Mouse (Mus musculus) midbrain, embryonic 10.5 days (tissue): ENCODE results near the gene Plod3. TPM values are rescaled to one million over a fixed set of nuclear protein-coding genes. Genes with fewer than 3 reads are reported as not detected.
A peak's percentile ranks its signal among the peaks of the same experiment; 100 is the strongest.
"Not testable (repeated sequence)": the region's sequence is repeated elsewhere in the genome, so short reads cannot be mapped to it uniquely, and the experiment has no call there.

Source experiments
- DNase-seq: peaks from one replicate; pipeline ENCODE4 v3.0.0-alpha.2; 2017; ENCODE audit warnings: low spot score
- H3K27ac ChIP-seq: fragments of 300-500 bp; sonication (generic); replicated peaks from 2 replicates; pipeline ENCODE4 v1.5.1; 2016; ENCODE audit warnings: mild to moderate bottlenecking
- H3K27me3 ChIP-seq: fragments of 300-500 bp; sonication (generic); 2 replicates; pipeline ENCODE4 v1.6.1; 2016; ENCODE audit warnings: low read depth, mild to moderate bottlenecking; ENCODE audit not compliant: poor library complexity, severe bottlenecking
- H3K36me3 ChIP-seq: fragments of 300-500 bp; sonication (generic); 2 replicates; pipeline ENCODE4 v1.6.1; 2016; ENCODE audit warnings: mild to moderate bottlenecking, moderate library complexity
- H3K4me1 ChIP-seq: fragments of 300-500 bp; sonication (generic); 2 replicates; pipeline ENCODE4 v1.6.1; 2016
- H3K4me3 ChIP-seq: fragments of 300-500 bp; sonication (generic); 2 replicates; pipeline ENCODE4 v1.5.1; 2016; ENCODE audit warnings: mild to moderate bottlenecking, moderate library complexity
- H3K9me3 ChIP-seq: fragments of 300-500 bp; sonication (generic); replicated peaks from 2 replicates; pipeline ENCODE4 v1.6.1; 2016; ENCODE audit warnings: mild to moderate bottlenecking
- WGBS: fragments of 180-500 bp; shearing (Covaris S2); methylation state at CpG from one replicate; pipeline ENCODE4 v1.1.7; 2016; 5-methylcytosine and 5-hydroxymethylcytosine counted together
- polyA plus RNA-seq: library from polyadenylated mRNA; unstranded; fragments of >200 nt; fragmentation: Nextera tagmentation; extraction: Ambion mirVana; gene quantifications from 2 replicates; pipeline ENCODE4 v1.2.1, GENCODE M21; 2016

The Plod3 gene
- polyA plus RNA-seq = 40.8 and 43.2 TPM in 2 replicates

- Histone ChIP-seq H3K4me3 (peak within 1 kb of the TSS; percentile 90), H3K36me3 (peaks cover 44% of the 10 kb centered on the region), H3K4me1 (peaks cover 25% of the 10 kb centered on the region), H3K9me3 (no peaks in the 10 kb centered on the region), H3K27me3 (no peaks in the 10 kb centered on the region), H3K27ac (peak within 1 kb of the TSS; percentile 99)
- under 1% methylated on average over 26 of the region's 26 CpGs for WGBS
- DNase-seq = peak; percentile 97
Measured at GRCm38 (mm10) chr5:136986695-136987137, at the start of gene Plod3. Gene Plod3, plus strand, starts transcription at chr5:136987019.

GRCm38 (mm10) chr5:136937621-136938020 lies 49.2 kb upstream of the Plod3 start:
- Histone ChIP-seq H3K4me3 (no peak overlapping the region), H3K4me1 (no peaks in the 10 kb centered on the region), H3K27me3 (no peaks in the 10 kb centered on the region), H3K36me3 (no peaks in the 10 kb centered on the region), H3K9me3 (no peaks in the 10 kb centered on the region), H3K27ac (no peak overlapping the region)
- no peak for DNase-seq
- 90% methylated on average over 5 of the region's 5 CpGs for WGBS

- DNase-seq = no peak
- H3K27ac ChIP-seq = no peak overlapping the region
- peaks cover 6% of the 10 kb centered on the region; the same call in 1 of the 2 replicates for H3K4me1 ChIP-seq
- no peaks in the 10 kb centered on the region for H3K27me3 ChIP-seq
- H3K4me3 ChIP-seq = no peak overlapping the region
- H3K9me3 ChIP-seq = no peaks in the 10 kb centered on the region
- WGBS = 67% methylated on average over 7 of the region's 7 CpGs
- H3K36me3 ChIP-seq = no peaks in the 10 kb centered on the region
Measured at GRCm38 (mm10) chr5:136939284-136939683, 47.5 kb upstream of the Plod3 start.

GRCm38 (mm10) chr5:136940029-136940428 lies 46.8 kb upstream of the Plod3 start:
- not testable (repeated sequence) for H3K36me3 ChIP-seq

GRCm38 (mm10) chr5:136940845-136941560 lies 45.8 kb upstream of the Plod3 start:
- Histone ChIP-seq H3K27ac (no peak overlapping the region), H3K36me3 (no peaks in the 10 kb centered on the region), H3K27me3 (no peaks in the 10 kb centered on the region), H3K4me1 (peaks cover 6% of the 10 kb centered on the region; the same call in 1 of the 2 replicates), H3K9me3 (no peaks in the 10 kb centered on the region), H3K4me3 (no peak overlapping the region)
- 91% methylated on average over 12 of the region's 12 CpGs for WGBS
- no peak for DNase-seq

More at GRCm38 (mm10) chr5:136940029-136940428, 46.8 kb upstream of the Plod3 start:
- H3K4me1 ChIP-seq, H3K27ac ChIP-seq, H3K4me3 ChIP-seq, DNase-seq, H3K9me3 ChIP-seq, H3K27me3 ChIP-seq: not testable (repeated sequence)
- 87% methylated on average over 6 of the region's 6 CpGs for WGBS

- no peak overlapping the region for H3K27ac ChIP-seq
- no peak overlapping the region for H3K4me3 ChIP-seq
- peaks cover 6% of the 10 kb centered on the region; the same call in 1 of the 2 replicates for H3K4me1 ChIP-seq
- DNase-seq = no peak
- no peaks in the 10 kb centered on the region for H3K36me3 ChIP-seq
- WGBS = 87% methylated on average over 3 of the region's 3 CpGs
- H3K9me3 ChIP-seq = no peaks in the 10 kb centered on the region
- no peaks in the 10 kb centered on the region for H3K27me3 ChIP-seq
Measured at GRCm38 (mm10) chr5:136942781-136943180, 44.0 kb upstream of the Plod3 start.

- peaks cover 6% of the 10 kb centered on the region; the same call in 1 of the 2 replicates for H3K4me1 ChIP-seq
- H3K27ac ChIP-seq = no peak overlapping the region
- H3K36me3 ChIP-seq = no peaks in the 10 kb centered on the region
- no peak for DNase-seq
- WGBS = 82% methylated on average over 2 of the region's 2 CpGs
- H3K27me3 ChIP-seq = no peaks in the 10 kb centered on the region
- H3K9me3 ChIP-seq = no peaks in the 10 kb centered on the region
- no peak overlapping the region for H3K4me3 ChIP-seq
Measured at GRCm38 (mm10) chr5:136943382-136943781, 43.4 kb upstream of the Plod3 start.

- Histone ChIP-seq H3K4me3 (no peak overlapping the region), H3K27ac (no peak overlapping the region), H3K27me3 (no peaks in the 10 kb centered on the region), H3K9me3 (no peaks in the 10 kb centered on the region), H3K4me1 (peaks cover 6% of the 10 kb centered on the region; the same call in 1 of the 2 replicates), H3K36me3 (no peaks in the 10 kb centered on the region)
- 85% methylated on average over 12 of the region's 12 CpGs for WGBS
- no peak for DNase-seq
Measured at GRCm38 (mm10) chr5:136945084-136945483, 41.7 kb upstream of the Plod3 start.

GRCm38 (mm10) chr5:136947874-136948273 lies 38.9 kb upstream of the Plod3 start:
- Histone ChIP-seq H3K27ac (no peak overlapping the region), H3K4me1 (peaks cover 6% of the 10 kb centered on the region; the same call in 1 of the 2 replicates), H3K27me3 (no peaks in the 10 kb centered on the region), H3K4me3 (no peak overlapping the region), H3K9me3 (no peaks in the 10 kb centered on the region), H3K36me3 (no peaks in the 10 kb centered on the region)
- no peak for DNase-seq

- H3K4me3 ChIP-seq, H3K27me3 ChIP-seq, H3K9me3 ChIP-seq, DNase-seq, H3K36me3 ChIP-seq, H3K27ac ChIP-seq: not testable (repeated sequence)
- WGBS = 91% methylated on average over 14 of the region's 14 CpGs
- H3K4me1 ChIP-seq = peaks cover 12% of the 10 kb centered on the region
Measured at GRCm38 (mm10) chr5:136949551-136950336, 37.1 kb upstream of the Plod3 start.

GRCm38 (mm10) chr5:136950521-136950920 lies 36.3 kb upstream of the Plod3 start:
- H3K4me3 ChIP-seq = no peak overlapping the region
- H3K27me3 ChIP-seq = no peaks in the 10 kb centered on the region
- DNase-seq = no peak
- no peaks in the 10 kb centered on the region for H3K9me3 ChIP-seq
- no peak overlapping the region for H3K27ac ChIP-seq
- peaks cover 8% of the 10 kb centered on the region for H3K36me3 ChIP-seq
- 88% methylated on average over 6 of the region's 6 CpGs for WGBS
- H3K4me1 ChIP-seq = peaks cover 13% of the 10 kb centered on the region

GRCm38 (mm10) chr5:136952153-136952552 lies 34.7 kb upstream of the Plod3 start:
- Histone ChIP-seq H3K9me3 (no peaks in the 10 kb centered on the region), H3K4me1 (peaks cover 13% of the 10 kb centered on the region), H3K4me3 (peak overlapping the region; percentile 84; the same call in 1 of the 2 replicates), H3K27ac (no peak overlapping the region), H3K27me3 (no peaks in the 10 kb centered on the region), H3K36me3 (peaks cover 21% of the 10 kb centered on the region)
- WGBS = 81% methylated on average over 4 of the region's 4 CpGs
- no peak for DNase-seq

GRCm38 (mm10) chr5:136953015-136953414 lies 33.8 kb upstream of the Plod3 start, which contains the start of gene Fis1:
Gene Fis1, plus strand, starts transcription at chr5:136953275.
- under 1% methylated on average over 23 of the region's 23 CpGs for WGBS
- Histone ChIP-seq H3K4me1 (peaks cover 13% of the 10 kb centered on the region), H3K9me3 (no peaks in the 10 kb centered on the region), H3K36me3 (peaks cover 28% of the 10 kb centered on the region), H3K27me3 (no peaks in the 10 kb centered on the region), H3K4me3 (peak within 1 kb of the TSS; percentile 84), H3K27ac (peak within 1 kb of the TSS; percentile 90)
- peak; percentile 98 for DNase-seq
